Mouse (Mus musculus) olfactory bulb, adult 2 months (tissue): Measurements from ENCODE around the gene Fbln5.

Experiments used
- CTCF ChIP-seq: fragments of 200-500 bp; IDR thresholded peaks from 2 replicates; pipeline ENCODE4 v1.5.1; 2012; ENCODE audit warnings: low read depth, mild to moderate bottlenecking, low read length, moderate library complexity; ENCODE audit not compliant: insufficient read depth
- POLR2A ChIP-seq: fragments of 200-500 bp; IDR thresholded peaks from 2 replicates; pipeline ENCODE4 v1.6.1; 2012; ENCODE audit warnings: mild to moderate bottlenecking, low read depth, low read length, moderate library complexity; ENCODE audit not compliant: insufficient read depth

DNA sequence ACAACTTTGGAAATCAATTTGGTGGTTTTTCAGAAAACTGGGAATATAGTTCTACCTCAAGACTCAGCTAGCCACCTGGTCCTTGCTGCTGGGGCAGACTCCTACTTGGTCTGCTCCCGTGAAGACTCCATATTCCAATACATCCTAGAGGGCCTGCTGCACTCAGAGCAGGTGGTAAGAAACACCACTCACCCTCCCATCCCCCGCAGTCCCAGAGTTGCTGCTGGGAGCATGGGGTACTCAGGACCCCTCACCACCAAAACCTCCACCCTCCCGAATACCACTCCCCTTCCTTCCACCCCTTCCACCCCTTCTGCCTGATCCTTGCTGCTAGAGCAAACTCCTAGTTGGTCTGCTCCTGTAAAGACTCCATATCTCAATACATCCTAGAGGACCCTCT lies 119.7 kb downstream of the Fbln5 start:
- TF ChIP-seq CTCF (no peak), POLR2A (no peak)
